Mouse (Mus musculus): ENCODE data around the gene Cd8a. TPM values are rescaled to one million over a fixed set of nuclear protein-coding genes. Genes with fewer than 3 reads are reported as not detected.

Cd8a gene
- polyA plus RNA-seq, 1 experiment from 2014 or later, result not detected

DNA sequence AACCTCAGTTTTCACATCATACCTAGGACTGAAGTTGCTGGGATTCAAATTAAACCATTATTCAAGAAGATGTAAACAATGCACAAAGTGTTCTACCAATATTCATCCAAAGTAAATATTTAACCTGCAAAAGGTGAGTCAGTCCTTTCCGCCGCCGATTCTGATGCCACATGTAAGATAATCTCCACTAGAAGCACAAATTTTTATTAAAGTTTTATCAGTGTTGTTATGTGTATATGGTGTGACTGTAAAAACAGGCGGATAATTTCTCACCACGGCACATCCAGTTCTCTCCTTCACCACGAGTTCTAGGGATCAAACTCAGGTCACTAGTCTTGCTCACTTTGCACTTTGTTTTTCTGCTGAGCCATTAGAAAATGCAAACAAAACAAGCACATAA is 47.6 kb downstream of the Cd8a start:
- WGBS, result 89% methylated on average over 6 of the region's 6 CpGs
- DNase-seq (ENCODE audit: low spot score), result no peak
- ATAC-seq (ENCODE audit: insufficient read depth, low FRiP score, low TSS enrichment), result no peak
- no peaks in the 10 kb centered on the region for H3K4me1 ChIP-seq (ENCODE audit: control insufficient read depth, insufficient read depth, low read length)
- no peak overlapping the region for H3K9ac ChIP-seq (ENCODE audit: low read length)
- no peaks in the 10 kb centered on the region for H3K27me3 ChIP-seq (ENCODE audit: control insufficient read depth, insufficient read depth, low read length)
- H3K27ac ChIP-seq (ENCODE audit: low read depth, low read length), result no peak overlapping the region
- H3K9me3 ChIP-seq (ENCODE audit: control insufficient read depth, low read length), result no peaks in the 10 kb centered on the region
- no peak overlapping the region for H3K4me3 ChIP-seq (ENCODE audit: low read depth, low read length)
- H3K36me3 ChIP-seq (ENCODE audit: control insufficient read depth, insufficient read depth, low read length), result no peaks in the 10 kb centered on the region
- no peak overlapping the region for H3K4me2 ChIP-seq (ENCODE audit: low read depth)

DNA sequence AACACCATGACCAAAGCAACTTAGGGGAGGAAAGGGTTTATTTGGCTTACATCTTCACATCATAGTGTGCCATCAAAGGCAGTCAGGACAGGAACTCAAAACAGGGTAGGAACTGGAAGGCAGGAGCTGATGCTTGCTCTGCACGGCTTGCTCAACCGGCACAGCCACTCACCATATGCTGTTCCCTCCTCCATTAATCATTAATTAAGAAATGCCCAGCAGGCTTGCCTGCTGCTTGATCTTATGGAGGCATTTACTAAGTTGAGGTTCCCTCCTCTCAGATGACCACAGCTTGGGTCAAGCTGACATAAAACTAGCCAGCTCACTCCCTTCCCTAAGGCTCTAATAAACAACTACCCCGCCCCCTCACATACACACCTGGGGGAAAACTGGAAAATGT is 48.9 kb downstream of the Cd8a start:
- ATAC-seq (ENCODE audit: insufficient read depth, low FRiP score, low TSS enrichment) (no peak), DNase-seq (ENCODE audit: low spot score) (no peak)
- Histone ChIP-seq H3K27me3 (ENCODE audit: control insufficient read depth, insufficient read depth, low read length) (no peaks in the 10 kb centered on the region), H3K4me3 (ENCODE audit: low read depth, low read length) (no peak overlapping the region), H3K9me3 (ENCODE audit: control insufficient read depth, low read length) (no peaks in the 10 kb centered on the region), H3K36me3 (ENCODE audit: control insufficient read depth, insufficient read depth, low read length) (no peaks in the 10 kb centered on the region), H3K9ac (ENCODE audit: low read length) (no peak overlapping the region), H3K4me1 (ENCODE audit: control insufficient read depth, insufficient read depth, low read length) (no peaks in the 10 kb centered on the region), H3K27ac (ENCODE audit: low read depth, low read length) (no peak overlapping the region), H3K4me2 (ENCODE audit: low read depth) (no peak overlapping the region)
- WGBS, result 93% methylated on average over 3 of the region's 3 CpGs

DNA sequence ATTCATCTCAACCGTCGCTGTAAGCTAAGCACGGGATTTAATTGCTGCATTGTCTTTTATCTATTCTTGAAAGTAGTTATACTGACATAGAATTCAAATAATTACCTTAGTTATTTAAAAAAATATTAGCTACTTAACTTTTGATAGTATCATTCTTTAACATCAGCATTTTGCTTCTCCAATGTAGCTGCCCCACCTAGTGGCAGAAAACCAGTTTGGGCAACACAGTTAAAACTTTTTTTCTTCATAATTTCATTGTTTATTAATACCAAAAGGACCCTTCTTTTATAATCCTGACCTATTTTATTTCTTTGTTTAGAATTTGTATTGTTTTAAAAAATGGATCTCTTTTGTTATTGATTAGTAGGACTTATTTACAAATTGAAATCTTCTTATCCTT is 49.9 kb downstream of the Cd8a start:
- H3K9ac ChIP-seq (ENCODE audit: low read length), result no peak overlapping the region
- no peaks in the 10 kb centered on the region for H3K4me1 ChIP-seq (ENCODE audit: control insufficient read depth, insufficient read depth, low read length)
- H3K9me3 ChIP-seq (ENCODE audit: control insufficient read depth, low read length), result no peaks in the 10 kb centered on the region
- H3K36me3 ChIP-seq (ENCODE audit: control insufficient read depth, insufficient read depth, low read length), result no peaks in the 10 kb centered on the region; the same call in 1 of the 2 replicates
- DNase-seq (ENCODE audit: low spot score) (no peak), ATAC-seq (ENCODE audit: insufficient read depth, low FRiP score, low TSS enrichment) (no peak)
- no peak overlapping the region for H3K4me3 ChIP-seq (ENCODE audit: low read depth, low read length)
- no peak overlapping the region for H3K27ac ChIP-seq (ENCODE audit: low read depth, low read length)
- no peak overlapping the region for H3K4me2 ChIP-seq (ENCODE audit: low read depth)
- H3K27me3 ChIP-seq (ENCODE audit: control insufficient read depth, insufficient read depth, low read length), result no peaks in the 10 kb centered on the region
- 94% methylated on average over 3 of the region's 3 CpGs for WGBS

DNA sequence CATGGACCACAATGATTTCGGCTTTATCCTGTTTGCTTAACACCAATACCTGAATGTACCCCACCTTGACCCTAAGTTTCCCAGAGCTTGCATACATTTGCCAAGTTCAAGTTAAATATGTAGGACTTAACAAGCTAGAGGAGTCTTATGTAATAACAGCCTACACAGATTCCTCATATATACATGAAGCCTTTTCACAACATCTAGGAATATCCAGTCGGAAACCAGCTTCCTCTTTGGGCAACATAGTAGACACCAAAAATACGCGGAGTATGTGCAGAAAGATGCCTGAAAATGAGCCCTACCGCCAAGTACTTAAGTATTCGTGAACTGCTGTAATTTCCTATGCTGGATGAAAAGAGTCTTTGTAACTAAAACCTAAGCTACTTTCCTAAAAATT is 52.5 kb downstream of the Cd8a start:
- Histone ChIP-seq H3K27me3 (ENCODE audit: control insufficient read depth, insufficient read depth, low read length) (no peaks in the 10 kb centered on the region), H3K4me3 (ENCODE audit: low read depth, low read length) (no peak overlapping the region), H3K36me3 (ENCODE audit: control insufficient read depth, insufficient read depth, low read length) (no peaks in the 10 kb centered on the region; the same call in 1 of the 2 replicates), H3K4me2 (ENCODE audit: low read depth) (no peak overlapping the region), H3K9ac (ENCODE audit: low read length) (no peak overlapping the region), H3K27ac (ENCODE audit: low read depth, low read length) (no peak overlapping the region), H3K9me3 (ENCODE audit: control insufficient read depth, low read length) (no peaks in the 10 kb centered on the region), H3K4me1 (ENCODE audit: control insufficient read depth, insufficient read depth, low read length) (no peaks in the 10 kb centered on the region)
- ATAC-seq (ENCODE audit: insufficient read depth, low FRiP score, low TSS enrichment) (no peak), DNase-seq (ENCODE audit: low spot score) (no peak)
- 95% methylated on average over 6 of the region's 6 CpGs for WGBS

DNA sequence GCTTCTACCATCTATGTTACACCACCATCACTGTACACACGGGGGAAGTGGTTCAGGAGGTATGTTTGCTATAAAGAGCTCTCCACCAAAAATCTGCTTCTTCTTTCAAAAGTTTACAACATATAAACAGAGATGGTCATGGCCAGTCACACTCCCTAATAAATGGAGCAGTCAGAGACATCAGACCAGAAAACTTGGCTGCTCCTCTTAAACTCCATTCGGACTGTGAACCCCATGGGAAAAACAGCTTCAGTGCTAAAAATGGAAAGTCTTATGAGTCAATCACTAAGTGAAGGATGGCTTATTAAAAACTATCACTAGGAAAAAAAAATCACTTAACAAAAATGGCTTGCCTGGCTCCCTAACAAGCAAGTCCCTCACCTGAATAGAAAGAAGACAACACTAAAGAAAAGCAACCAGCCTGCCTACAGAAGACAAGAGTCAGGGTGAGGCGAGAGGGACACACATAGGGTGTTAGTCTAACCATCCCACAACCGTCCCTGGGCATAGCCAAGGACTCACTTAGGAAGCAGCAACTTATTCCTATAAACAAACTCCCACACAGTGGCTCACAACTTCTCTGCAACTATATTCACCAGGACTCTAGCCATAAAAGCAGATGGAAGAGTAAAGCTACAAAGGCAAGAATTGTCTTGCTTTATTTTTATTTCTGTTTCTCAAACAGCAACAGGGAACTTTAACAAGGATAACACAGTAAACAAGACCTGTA is 54.9 kb downstream of the Cd8a start:
- 87% methylated on average over 4 of the region's 4 CpGs for WGBS

More for the DNA sequence above, 54.9 kb downstream of the Cd8a start:
- ATAC-seq (ENCODE audit: insufficient read depth, low FRiP score, low TSS enrichment) (no peak), DNase-seq (ENCODE audit: low spot score) (no peak)
- H3K9ac ChIP-seq (ENCODE audit: low read length), result no peak overlapping the region
- H3K27me3 ChIP-seq (ENCODE audit: control insufficient read depth, insufficient read depth, low read length), result no peaks in the 10 kb centered on the region
- no peaks in the 10 kb centered on the region; the same call in 1 of the 2 replicates for H3K36me3 ChIP-seq (ENCODE audit: control insufficient read depth, insufficient read depth, low read length)
- H3K27ac ChIP-seq (ENCODE audit: low read depth, low read length), result no peak overlapping the region
- no peak overlapping the region for H3K4me3 ChIP-seq (ENCODE audit: low read depth, low read length)
- no peaks in the 10 kb centered on the region for H3K4me1 ChIP-seq (ENCODE audit: control insufficient read depth, insufficient read depth, low read length)
- H3K4me2 ChIP-seq (ENCODE audit: low read depth), result no peak overlapping the region
- H3K9me3 ChIP-seq (ENCODE audit: control insufficient read depth, low read length), result no peaks in the 10 kb centered on the region

Other genes with a start within 250 kb of the Cd8a start
- 6.3 and 6.5 TPM in 2 replicates for gene Thnsl2, start 229.0 kb upstream of the Cd8a start, polyA plus RNA-seq (2014; fragmentation: Nextera tagmentation; extraction: Ambion mirVana)
- not detected in 2 replicates for gene Fabp1, start 173.6 kb upstream of the Cd8a start, polyA plus RNA-seq (2014; fragmentation: Nextera tagmentation; extraction: Ambion mirVana)
- gene Krcc1, start 101.8 kb upstream of the Cd8a start, polyA plus RNA-seq (2014; fragmentation: Nextera tagmentation; extraction: Ambion mirVana), result 34.4 and 35.3 TPM in 2 replicates
- gene Smyd1, start 51.2 kb upstream of the Cd8a start, polyA plus RNA-seq (2014; fragmentation: Nextera tagmentation; extraction: Ambion mirVana), result 4.6 and 5.5 TPM in 2 replicates
- gene Cd8b1, start 50.6 kb upstream of the Cd8a start, polyA plus RNA-seq (2014; fragmentation: Nextera tagmentation; extraction: Ambion mirVana), result not detected in 2 replicates
- 9.7 and 13.0 TPM in 2 replicates for gene Rmnd5a, start 67.2 kb downstream of the Cd8a start, polyA plus RNA-seq (2014; fragmentation: Nextera tagmentation; extraction: Ambion mirVana)
- 18.6 and 19.4 TPM in 2 replicates for gene Rnf103, start 120.5 kb downstream of the Cd8a start, polyA plus RNA-seq (2014; fragmentation: Nextera tagmentation; extraction: Ambion mirVana)
- gene Chmp3, start 170.4 kb downstream of the Cd8a start, polyA plus RNA-seq (2014; fragmentation: Nextera tagmentation; extraction: Ambion mirVana), result 53.7 and 54.3 TPM in 2 replicates